Mouse (Mus musculus): ENCODE data around the gene Hspa8. TPM values are rescaled to one million over a fixed set of nuclear protein-coding genes. Genes with fewer than 3 reads are reported as not detected.

The Hspa8 gene
- polyA plus RNA-seq, 1 experiment from 2014 or later, result 3,036 TPM

DNA sequence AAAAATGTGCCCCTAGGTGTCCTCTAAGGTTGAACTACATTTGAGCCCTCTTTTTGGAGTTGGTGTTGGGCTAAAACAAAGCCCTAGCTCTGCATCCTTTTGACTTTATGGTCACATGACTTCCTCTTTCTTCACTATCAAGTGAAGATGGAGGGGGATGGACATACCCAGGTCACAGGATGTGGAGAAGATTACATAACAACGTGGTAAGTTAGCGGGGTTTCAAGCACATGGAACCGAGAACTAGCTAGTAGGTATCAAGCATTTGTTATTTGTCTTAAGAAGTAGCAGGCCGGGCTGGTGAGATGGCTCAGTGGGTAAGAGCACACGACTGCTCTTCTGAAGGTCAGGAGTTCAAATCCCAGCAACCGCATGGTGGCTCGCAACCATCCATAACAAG is 13.3 kb downstream of the Hspa8 start:
- WGBS, result 85% methylated on average over 7 of the region's 7 CpGs
- H3K4me2 ChIP-seq (replicated peaks; ENCODE audit: low read depth, low read length), result no peak overlapping the region
- no peak overlapping the region for H3K9ac ChIP-seq (ENCODE audit: low read depth, low read length)
- no peaks in the 10 kb centered on the region for H3K9me3 ChIP-seq (ENCODE audit: control insufficient read depth, low read length)
- no peak for ATAC-seq (ENCODE audit: low FRiP score, low TSS enrichment)
- H3K4me3 ChIP-seq (ENCODE audit: low read length), result no peak overlapping the region
- H3K27ac ChIP-seq (ENCODE audit: low read depth, low read length), result no peak overlapping the region
- no peaks in the 10 kb centered on the region for H3K36me3 ChIP-seq (ENCODE audit: control insufficient read depth, insufficient read depth, low read length)
- H3K27me3 ChIP-seq (ENCODE audit: control insufficient read depth, insufficient read depth, low read length), result no peaks in the 10 kb centered on the region
- H3K4me1 ChIP-seq (ENCODE audit: control insufficient read depth, insufficient read depth, low read length), result no peaks in the 10 kb centered on the region

DNA sequence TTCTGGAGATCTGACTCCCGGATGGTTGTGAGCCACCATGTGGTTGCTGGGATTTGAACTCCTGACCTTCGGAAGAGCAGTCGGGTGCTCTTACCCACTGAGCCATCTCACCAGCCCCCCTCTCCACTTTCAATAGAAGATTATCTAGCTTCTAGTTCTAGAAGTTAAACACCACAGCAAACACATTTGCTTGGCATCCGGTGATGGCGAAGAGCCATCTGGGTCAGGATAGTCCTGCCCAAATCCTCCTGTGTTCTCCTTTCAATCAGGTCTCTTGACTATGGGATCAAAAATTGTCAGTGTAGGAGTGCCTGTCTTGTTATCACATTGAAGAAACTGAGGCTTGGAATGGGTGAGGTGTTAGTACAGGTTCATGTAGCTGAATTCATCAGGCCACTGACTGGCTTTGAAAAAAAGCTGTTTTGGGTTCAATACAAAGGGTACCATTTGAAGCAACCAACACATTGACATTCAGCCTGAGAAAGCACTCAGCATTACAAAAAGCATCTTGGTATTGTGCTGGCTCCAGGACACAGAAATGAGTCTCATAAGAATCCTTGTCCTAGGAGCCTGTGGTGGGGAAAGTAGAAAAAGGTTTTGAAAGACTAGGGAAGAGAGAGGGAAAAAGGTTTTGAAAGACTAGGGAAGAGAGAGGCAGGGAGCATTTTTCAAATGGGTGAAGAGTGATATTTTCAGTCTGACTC is 16.7 kb downstream of the Hspa8 start:
- 90% methylated on average over 5 of the region's 5 CpGs for WGBS
- Histone ChIP-seq H3K27ac (ENCODE audit: low read depth, low read length) (no peak overlapping the region), H3K4me3 (ENCODE audit: low read length) (no peak overlapping the region), H3K4me1 (ENCODE audit: control insufficient read depth, insufficient read depth, low read length) (no peaks in the 10 kb centered on the region), H3K36me3 (ENCODE audit: control insufficient read depth, insufficient read depth, low read length) (no peaks in the 10 kb centered on the region), H3K27me3 (ENCODE audit: control insufficient read depth, insufficient read depth, low read length) (no peaks in the 10 kb centered on the region), H3K9me3 (ENCODE audit: control insufficient read depth, low read length) (no peaks in the 10 kb centered on the region), H3K4me2 (replicated peaks; ENCODE audit: low read depth, low read length) (no peak overlapping the region), H3K9ac (ENCODE audit: low read depth, low read length) (no peak overlapping the region)
- ATAC-seq (ENCODE audit: low FRiP score, low TSS enrichment), result no peak

DNA sequence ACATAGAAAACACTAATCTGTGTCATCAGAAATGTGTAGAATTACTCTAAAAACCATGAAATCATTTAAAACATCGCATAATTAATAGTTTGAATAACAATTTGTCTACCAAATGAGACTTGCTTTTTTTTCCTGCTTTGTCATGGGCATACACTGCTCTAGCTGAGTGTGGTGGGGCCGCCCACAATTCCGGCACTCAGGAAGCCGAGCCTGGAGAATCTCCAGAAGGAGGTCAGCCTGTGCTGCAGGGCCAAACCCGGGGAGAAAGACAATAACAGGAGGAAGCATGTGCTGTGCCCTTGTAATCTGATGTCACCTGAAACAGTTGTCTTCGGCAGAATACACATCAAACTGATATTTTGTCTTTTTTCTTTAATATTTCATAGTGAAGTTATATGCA is 24.8 kb downstream of the Hspa8 start:
- Histone ChIP-seq H3K27me3 (ENCODE audit: control insufficient read depth, insufficient read depth, low read length) (no peaks in the 10 kb centered on the region), H3K9ac (ENCODE audit: low read depth, low read length) (no peak overlapping the region), H3K36me3 (ENCODE audit: control insufficient read depth, insufficient read depth, low read length) (no peaks in the 10 kb centered on the region), H3K4me2 (replicated peaks; ENCODE audit: low read depth, low read length) (no peak overlapping the region), H3K4me3 (ENCODE audit: low read length) (no peak overlapping the region), H3K9me3 (ENCODE audit: control insufficient read depth, low read length) (no peaks in the 10 kb centered on the region), H3K27ac (ENCODE audit: low read depth, low read length) (no peak overlapping the region), H3K4me1 (ENCODE audit: control insufficient read depth, insufficient read depth, low read length) (no peaks in the 10 kb centered on the region)
- ATAC-seq (ENCODE audit: low FRiP score, low TSS enrichment), result no peak
- WGBS, result 47% methylated on average over 6 of the region's 6 CpGs

DNA sequence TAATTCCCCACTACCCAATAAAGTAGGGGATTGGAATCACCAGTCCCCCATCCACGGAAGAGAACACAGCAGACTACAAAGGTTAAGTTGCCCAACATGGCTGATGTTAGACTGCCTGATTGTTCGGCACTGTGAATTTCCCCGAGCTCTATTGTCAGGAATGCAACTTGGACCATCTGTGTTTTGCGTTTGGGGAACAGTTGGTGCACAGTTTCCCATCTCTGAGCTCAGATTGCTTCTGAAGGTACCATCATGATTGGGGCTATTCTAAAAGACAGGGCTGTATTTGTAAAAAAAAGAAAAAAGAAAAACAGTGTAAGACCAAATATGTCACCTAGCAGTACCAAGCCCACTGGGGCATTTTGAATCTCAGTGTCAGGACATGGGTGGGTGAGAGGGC is 26.6 kb downstream of the Hspa8 start:
- Histone ChIP-seq H3K4me2 (replicated peaks; ENCODE audit: low read depth, low read length) (no peak overlapping the region), H3K27me3 (ENCODE audit: control insufficient read depth, insufficient read depth, low read length) (no peaks in the 10 kb centered on the region), H3K4me3 (ENCODE audit: low read length) (no peak overlapping the region), H3K9ac (ENCODE audit: low read depth, low read length) (no peak overlapping the region), H3K9me3 (ENCODE audit: control insufficient read depth, low read length) (no peaks in the 10 kb centered on the region), H3K36me3 (ENCODE audit: control insufficient read depth, insufficient read depth, low read length) (no peaks in the 10 kb centered on the region), H3K4me1 (ENCODE audit: control insufficient read depth, insufficient read depth, low read length) (no peaks in the 10 kb centered on the region), H3K27ac (ENCODE audit: low read depth, low read length) (no peak overlapping the region)
- ATAC-seq (ENCODE audit: low FRiP score, low TSS enrichment), result no peak
- 84% methylated on average over 4 of the region's 4 CpGs for WGBS

DNA sequence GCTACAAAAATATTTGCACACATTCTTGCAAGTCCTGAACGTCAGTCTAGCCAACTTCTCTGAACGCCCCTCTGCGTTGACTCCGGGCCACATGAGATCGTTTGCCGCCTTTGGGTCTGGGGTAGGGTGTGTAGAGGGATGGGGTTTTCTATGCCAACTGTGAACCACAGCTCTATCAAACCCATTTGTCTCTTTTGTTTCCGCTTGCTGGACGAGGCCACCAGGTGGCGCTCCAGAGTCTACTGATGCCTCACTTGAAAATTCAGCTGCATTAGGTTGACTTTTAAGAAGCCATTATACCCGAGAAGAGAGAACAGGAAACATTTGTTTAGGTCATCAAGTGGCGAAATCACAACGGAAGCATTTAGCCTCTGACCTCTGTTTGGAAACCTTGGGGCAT is 33.8 kb downstream of the Hspa8 start:
- peak; percentile 43; the same call in 1 of the 2 replicates for ATAC-seq (ENCODE audit: low FRiP score, low TSS enrichment)
- Histone ChIP-seq H3K4me1 (ENCODE audit: control insufficient read depth, insufficient read depth, low read length) (no peaks in the 10 kb centered on the region; the same call in 1 of the 2 replicates), H3K36me3 (ENCODE audit: control insufficient read depth, insufficient read depth, low read length) (no peaks in the 10 kb centered on the region), H3K27ac (ENCODE audit: low read depth, low read length) (no peak overlapping the region), H3K4me2 (replicated peaks; ENCODE audit: low read depth, low read length) (no peak overlapping the region), H3K9me3 (ENCODE audit: control insufficient read depth, low read length) (no peaks in the 10 kb centered on the region), H3K9ac (ENCODE audit: low read depth, low read length) (no peak overlapping the region), H3K27me3 (ENCODE audit: control insufficient read depth, insufficient read depth, low read length) (no peaks in the 10 kb centered on the region), H3K4me3 (ENCODE audit: low read length) (no peak overlapping the region)
- 4% methylated on average over 12 of the region's 12 CpGs for WGBS

DNA sequence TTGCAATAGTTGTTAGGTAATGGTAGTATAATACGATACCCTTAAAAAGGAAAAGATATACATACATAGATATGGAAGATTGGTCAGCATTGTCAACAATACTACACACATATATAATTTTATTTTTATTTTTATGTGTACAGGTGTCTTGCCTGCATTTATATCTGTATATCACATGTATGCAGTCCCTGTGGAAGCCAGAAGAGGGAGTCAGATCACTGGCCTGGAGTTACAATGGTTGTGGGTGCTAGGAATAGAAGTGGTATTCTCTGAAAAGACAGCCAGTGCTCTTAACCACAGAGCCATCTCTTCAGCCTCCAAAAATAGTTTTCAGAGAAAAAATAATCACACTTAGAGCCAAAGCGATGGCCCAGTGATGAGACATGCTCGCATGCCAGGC is 35.9 kb downstream of the Hspa8 start:
- H3K9me3 ChIP-seq (ENCODE audit: control insufficient read depth, low read length), result no peaks in the 10 kb centered on the region
- no peaks in the 10 kb centered on the region for H3K27me3 ChIP-seq (ENCODE audit: control insufficient read depth, insufficient read depth, low read length)
- H3K4me1 ChIP-seq (ENCODE audit: control insufficient read depth, insufficient read depth, low read length), result no peaks in the 10 kb centered on the region; the same call in 1 of the 2 replicates
- 88% methylated on average over 3 of the region's 3 CpGs for WGBS
- H3K4me2 ChIP-seq (replicated peaks; ENCODE audit: low read depth, low read length), result no peak overlapping the region
- H3K36me3 ChIP-seq (ENCODE audit: control insufficient read depth, insufficient read depth, low read length), result no peaks in the 10 kb centered on the region
- H3K4me3 ChIP-seq (ENCODE audit: low read length), result no peak overlapping the region
- no peak overlapping the region for H3K9ac ChIP-seq (ENCODE audit: low read depth, low read length)
- ATAC-seq (ENCODE audit: low FRiP score, low TSS enrichment), result no peak
- no peak overlapping the region for H3K27ac ChIP-seq (ENCODE audit: low read depth, low read length)

DNA sequence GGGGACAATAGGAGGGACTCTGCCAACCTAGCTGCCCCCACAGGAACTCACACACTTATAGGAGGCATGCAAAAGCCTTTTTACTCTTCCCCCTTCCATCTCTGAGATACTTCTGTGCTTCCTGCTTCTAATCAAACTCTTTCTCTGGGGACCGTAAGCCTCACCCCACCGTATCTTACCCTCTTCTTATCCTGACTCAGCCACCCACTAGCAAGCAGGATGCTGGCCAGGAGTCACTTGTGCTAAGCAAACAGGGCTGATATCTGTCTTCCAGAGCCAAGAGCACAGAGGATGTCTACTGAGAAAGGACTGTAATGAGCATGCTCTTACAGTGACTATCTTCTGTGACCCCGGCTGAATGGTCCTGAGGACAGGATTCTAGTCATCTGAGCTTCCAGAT is 38.9 kb downstream of the Hspa8 start:
- Histone ChIP-seq H3K4me2 (replicated peaks; ENCODE audit: low read depth, low read length) (no peak overlapping the region), H3K9me3 (ENCODE audit: control insufficient read depth, low read length) (no peaks in the 10 kb centered on the region), H3K27ac (ENCODE audit: low read depth, low read length) (no peak overlapping the region), H3K27me3 (ENCODE audit: control insufficient read depth, insufficient read depth, low read length) (no peaks in the 10 kb centered on the region), H3K4me3 (ENCODE audit: low read length) (no peak overlapping the region), H3K4me1 (ENCODE audit: control insufficient read depth, insufficient read depth, low read length) (no peaks in the 10 kb centered on the region; the same call in 1 of the 2 replicates), H3K36me3 (ENCODE audit: control insufficient read depth, insufficient read depth, low read length) (no peaks in the 10 kb centered on the region), H3K9ac (ENCODE audit: low read depth, low read length) (no peak overlapping the region)
- no peak for ATAC-seq (ENCODE audit: low FRiP score, low TSS enrichment)
- WGBS, result 79% methylated on average over 3 of the region's 3 CpGs

DNA sequence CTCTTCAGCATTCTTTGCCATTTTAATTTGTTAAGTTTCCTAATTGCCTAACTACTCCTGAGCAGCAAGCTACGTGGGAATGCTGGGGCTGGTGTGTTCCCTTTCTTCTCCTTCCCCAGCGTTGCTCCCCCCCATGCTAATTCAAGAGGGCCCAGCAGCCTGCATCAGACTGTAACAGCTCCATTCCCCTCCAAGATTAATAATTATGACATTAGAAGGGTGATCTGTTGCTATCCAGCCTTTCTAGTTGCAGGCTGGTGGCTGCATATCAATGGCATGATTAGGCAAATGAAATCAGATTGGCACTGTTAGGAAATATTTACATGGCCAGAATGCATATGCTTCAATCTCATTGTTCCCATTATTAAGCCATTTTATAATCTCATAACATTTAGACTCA is 50.7 kb downstream of the Hspa8 start:
- H3K4me2 ChIP-seq (replicated peaks; ENCODE audit: low read depth, low read length), result no peak overlapping the region
- no peaks in the 10 kb centered on the region for H3K36me3 ChIP-seq (ENCODE audit: control insufficient read depth, insufficient read depth, low read length)
- H3K27ac ChIP-seq (ENCODE audit: low read depth, low read length), result no peak overlapping the region
- peaks cover 3% of the 10 kb centered on the region; the same call in 1 of the 2 replicates for H3K27me3 ChIP-seq (ENCODE audit: control insufficient read depth, insufficient read depth, low read length)
- no peak overlapping the region for H3K4me3 ChIP-seq (ENCODE audit: low read length)
- no peaks in the 10 kb centered on the region for H3K4me1 ChIP-seq (ENCODE audit: control insufficient read depth, insufficient read depth, low read length)
- H3K9ac ChIP-seq (ENCODE audit: low read depth, low read length), result no peak overlapping the region
- ATAC-seq (ENCODE audit: low FRiP score, low TSS enrichment), result no peak
- no peaks in the 10 kb centered on the region for H3K9me3 ChIP-seq (ENCODE audit: control insufficient read depth, low read length)
- WGBS, result 54% methylated on average over 2 of the region's 2 CpGs

DNA sequence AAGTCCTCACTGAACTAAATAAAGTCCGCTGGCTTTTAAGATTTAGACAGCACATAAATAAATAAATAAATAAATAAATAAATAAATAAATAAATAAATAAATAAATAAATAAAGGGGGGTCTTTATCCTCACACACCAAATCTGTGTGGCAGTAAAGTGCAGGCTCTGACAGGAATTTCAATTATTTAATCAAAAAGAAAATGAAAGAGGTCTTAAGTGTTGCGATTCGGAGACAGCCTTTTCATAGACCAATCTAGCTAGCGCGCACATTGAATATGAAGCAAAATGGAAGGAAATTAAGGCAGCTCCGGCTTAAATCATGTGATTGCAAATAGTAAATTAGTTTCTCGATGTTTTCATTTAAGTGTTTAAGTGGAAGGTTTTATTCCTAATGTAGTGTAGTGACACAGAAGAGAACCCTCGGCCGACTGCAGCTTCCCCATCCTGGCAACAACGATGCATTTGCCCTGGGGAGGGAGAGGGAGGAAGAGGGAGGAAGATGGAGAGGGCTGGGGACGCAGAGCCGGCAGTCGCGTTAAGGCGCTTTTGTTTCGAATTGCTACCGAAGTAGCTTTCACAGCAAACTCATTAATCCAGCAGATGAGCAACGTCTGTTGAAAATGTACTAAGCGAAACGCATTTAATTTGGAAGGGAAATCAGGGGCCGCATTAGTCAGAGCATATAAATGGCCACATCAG is 57.8 kb downstream of the Hspa8 start:
- H3K4me3 ChIP-seq (ENCODE audit: low read length), result peak overlapping the region; percentile 28
- WGBS, result 10% methylated on average over 21 of the region's 21 CpGs
- peaks cover 25% of the 10 kb centered on the region for H3K27me3 ChIP-seq (ENCODE audit: control insufficient read depth, insufficient read depth, low read length)
- no peaks in the 10 kb centered on the region for H3K4me1 ChIP-seq (ENCODE audit: control insufficient read depth, insufficient read depth, low read length)
- H3K9ac ChIP-seq (ENCODE audit: low read depth, low read length), result 0 out of 2 replicates have a peak overlapping the region, but pooled peaks have one; percentile 2
- H3K4me2 ChIP-seq (replicated peaks; ENCODE audit: low read depth, low read length), result peak overlapping the region; percentile 35
- no peaks in the 10 kb centered on the region for H3K9me3 ChIP-seq (ENCODE audit: control insufficient read depth, low read length)
- ATAC-seq (ENCODE audit: low FRiP score, low TSS enrichment), result no peak
- no peaks in the 10 kb centered on the region for H3K36me3 ChIP-seq (ENCODE audit: control insufficient read depth, insufficient read depth, low read length)
- no peak overlapping the region for H3K27ac ChIP-seq (ENCODE audit: low read depth, low read length)
